Mouse (Mus musculus): ENCODE data around the gene Arfgap2. TPM values are rescaled to one million over a fixed set of nuclear protein-coding genes. Genes with fewer than 3 reads are reported as not detected.

Gene Arfgap2
- polyA plus RNA-seq, 2 experiments = 25.5 to 50.2 TPM

DNA sequence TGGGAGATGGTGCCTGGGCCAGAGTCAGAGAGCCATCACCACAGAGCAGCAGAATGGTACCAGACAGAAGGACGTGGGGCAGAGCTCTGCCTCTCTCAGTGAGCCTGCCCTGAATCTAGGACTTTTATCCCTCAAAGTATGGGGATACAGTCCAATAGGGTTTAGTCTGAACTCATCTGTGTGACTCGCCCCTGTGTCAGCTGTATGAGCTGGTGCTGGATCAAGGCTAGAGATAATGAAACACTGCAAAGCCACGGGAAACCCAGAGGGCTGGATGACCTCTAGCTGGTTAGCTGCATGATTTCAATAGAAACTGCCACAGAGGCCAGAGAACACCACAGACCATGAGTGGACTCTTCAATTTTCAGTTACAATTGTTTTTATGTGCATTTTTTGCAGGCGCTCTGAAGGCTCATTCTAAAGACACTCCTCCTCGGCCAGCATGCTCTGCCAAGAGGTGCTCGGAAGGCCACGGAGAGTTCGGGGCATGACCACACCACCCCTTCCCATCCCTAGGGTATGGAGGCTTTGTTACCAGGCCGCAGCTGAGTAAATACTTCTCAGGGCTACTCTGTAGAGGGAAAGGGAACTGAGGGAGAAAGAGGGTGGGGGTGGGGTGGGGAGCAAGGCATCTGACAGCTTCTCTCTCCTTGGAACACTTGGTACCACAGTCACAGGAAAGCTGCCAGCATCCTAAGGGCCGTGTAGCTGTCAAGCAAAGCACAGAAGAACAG is 48.0 kb downstream of the Arfgap2 start:
- H3K9me3 ChIP-seq (ENCODE audit: control insufficient read depth, low read length) = no peaks in the 10 kb centered on the region
- TF ChIP-seq CTCF (IDR thresholded peaks at IDR 0.05; ENCODE audit: low read depth) (no peak), EP300 (IDR thresholded peaks at IDR 0.05; ENCODE audit: low read depth) (no peak)
- no peaks in the 10 kb centered on the region for H3K27me3 ChIP-seq (ENCODE audit: control insufficient read depth, insufficient read depth, low read length)
- WGBS (ENCODE audit: insufficient replicate concordance) = 62% methylated on average over 10 of the region's 10 CpGs
- no peak overlapping the region for H3K4me2 ChIP-seq (ENCODE audit: low read depth)
- H3K4me1 ChIP-seq (replicated peaks; ENCODE audit: control insufficient read depth in 2 of 2, insufficient read depth in 2 of 2, low read length in 1 of 2) = no peaks in the 10 kb centered on the region; a peak in 1 of 4 replicates
- DNase-seq (ENCODE audit: low read depth in 3 of 3, low spot score in 3 of 3) (no peak), ATAC-seq (ENCODE audit: insufficient read depth) (no peak)
- no peak overlapping the region for H3K27ac ChIP-seq
- no peak overlapping the region for H3K4me3 ChIP-seq (ENCODE audit: insufficient read depth in 1 of 2, low read depth in 2 of 2, low read length in 2 of 2)
- no peak overlapping the region for H3K9ac ChIP-seq (replicated peaks)
- no peaks in the 10 kb centered on the region for H3K36me3 ChIP-seq (replicated peaks; ENCODE audit: control insufficient read depth, insufficient read depth, low read depth)

DNA sequence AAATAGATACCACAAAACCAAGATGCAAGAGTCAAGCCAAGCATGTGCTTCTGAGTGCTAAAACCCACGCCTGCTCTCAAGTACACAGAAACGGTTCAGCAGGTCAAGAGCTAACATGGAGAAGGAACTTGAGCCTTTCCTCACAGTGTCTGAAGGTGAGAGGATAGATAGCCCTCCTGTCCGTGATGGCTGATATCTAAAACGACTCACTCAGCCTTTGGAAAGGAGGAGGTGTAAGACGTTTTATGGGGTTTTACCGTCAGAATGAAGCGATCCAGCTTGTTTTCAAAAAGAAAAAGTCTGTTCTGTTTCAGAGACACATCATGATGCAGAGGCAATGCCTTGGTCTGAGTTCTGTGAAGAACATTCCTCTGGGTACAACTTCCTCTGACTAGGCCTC is 49.4 kb downstream of the Arfgap2 start:
- Histone ChIP-seq H3K4me1 (replicated peaks; ENCODE audit: control insufficient read depth in 2 of 2, insufficient read depth in 2 of 2, low read length in 1 of 2) (no peaks in the 10 kb centered on the region; a peak in 1 of 4 replicates), H3K9me3 (ENCODE audit: control insufficient read depth, low read length) (no peaks in the 10 kb centered on the region), H3K27ac (no peak overlapping the region), H3K4me2 (ENCODE audit: low read depth) (no peak overlapping the region), H3K9ac (replicated peaks) (no peak overlapping the region), H3K36me3 (replicated peaks; ENCODE audit: control insufficient read depth, insufficient read depth, low read depth) (no peaks in the 10 kb centered on the region), H3K27me3 (ENCODE audit: control insufficient read depth, insufficient read depth, low read length) (no peaks in the 10 kb centered on the region), H3K4me3 (ENCODE audit: insufficient read depth in 1 of 2, low read depth in 2 of 2, low read length in 2 of 2) (no peak overlapping the region)
- 63% methylated on average over 7 of the region's 7 CpGs for WGBS (ENCODE audit: insufficient replicate concordance)
- DNase-seq (ENCODE audit: low read depth in 3 of 3, low spot score in 3 of 3) (no peak), ATAC-seq (ENCODE audit: insufficient read depth) (no peak)
- no peak for TF ChIP-seq CTCF (IDR thresholded peaks at IDR 0.05; ENCODE audit: low read depth)
- no peak for TF ChIP-seq EP300 (IDR thresholded peaks at IDR 0.05; ENCODE audit: low read depth)

DNA sequence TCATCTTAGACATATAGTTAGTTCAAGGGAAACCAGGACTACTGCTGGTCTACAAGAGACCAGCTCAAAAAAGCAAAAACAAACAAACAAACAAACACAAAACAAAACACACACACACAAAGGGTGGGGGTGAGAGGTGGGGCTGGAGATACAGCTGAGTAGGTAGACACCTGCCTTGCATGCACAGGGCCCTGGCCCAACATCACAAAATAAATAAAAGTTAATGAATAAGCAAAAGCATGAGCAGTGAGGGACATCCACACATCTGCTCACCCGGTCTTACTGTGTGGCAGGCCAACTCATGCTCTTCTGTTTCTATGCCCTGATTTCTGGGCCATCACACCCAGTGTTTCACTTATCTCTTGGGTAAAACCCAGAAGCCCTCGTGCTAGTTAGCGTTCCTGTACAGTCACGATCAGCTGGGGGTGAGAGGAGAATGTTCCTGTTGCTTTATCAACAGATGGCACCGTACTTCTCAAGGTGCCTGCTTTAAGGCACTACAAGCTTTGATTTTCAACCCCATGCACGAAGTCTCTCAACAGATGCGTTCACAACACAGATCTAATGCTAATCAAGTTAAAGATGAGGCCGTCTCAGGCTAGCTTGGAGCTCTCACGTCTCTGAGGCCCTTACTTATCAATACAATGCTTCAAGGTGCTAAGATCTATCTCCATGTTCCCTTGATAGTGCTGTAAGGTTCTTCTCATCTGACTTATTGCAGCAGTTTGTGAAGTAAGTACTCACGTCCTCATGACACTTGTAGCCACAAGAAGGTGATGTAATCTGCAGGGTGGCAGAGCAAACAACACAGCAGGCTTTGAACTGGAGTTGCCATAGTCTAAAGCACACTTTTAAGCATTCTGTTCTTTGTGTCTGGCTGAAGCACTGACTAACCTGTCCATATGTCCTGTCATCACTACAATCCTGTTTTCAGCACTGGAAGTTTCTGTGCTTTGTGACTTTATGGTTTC is 56.1 kb downstream of the Arfgap2 start:
- Histone ChIP-seq H3K27ac (no peak overlapping the region), H3K4me3 (ENCODE audit: insufficient read depth in 1 of 2, low read depth in 2 of 2, low read length in 2 of 2) (no peak overlapping the region), H3K9ac (replicated peaks) (no peak overlapping the region), H3K9me3 (ENCODE audit: control insufficient read depth, low read length) (no peaks in the 10 kb centered on the region), H3K36me3 (replicated peaks; ENCODE audit: control insufficient read depth, insufficient read depth, low read depth) (no peaks in the 10 kb centered on the region), H3K4me2 (ENCODE audit: low read depth) (no peak overlapping the region), H3K27me3 (ENCODE audit: control insufficient read depth, insufficient read depth, low read length) (no peaks in the 10 kb centered on the region), H3K4me1 (replicated peaks; ENCODE audit: control insufficient read depth in 2 of 2, insufficient read depth in 2 of 2, low read length in 1 of 2) (peaks cover 0 to 4% of the 10 kb centered on the region in 2 experiments; a peak in 1 of 4 replicates)
- TF ChIP-seq CTCF (IDR thresholded peaks at IDR 0.05; ENCODE audit: low read depth) (no peak), EP300 (IDR thresholded peaks at IDR 0.05; ENCODE audit: low read depth) (no peak)
- 48% methylated on average over 10 of the region's 10 CpGs for WGBS (ENCODE audit: insufficient replicate concordance)
- DNase-seq (ENCODE audit: low read depth in 3 of 3, low spot score in 3 of 3) = no peak
- no peak for ATAC-seq (ENCODE audit: insufficient read depth)

DNA sequence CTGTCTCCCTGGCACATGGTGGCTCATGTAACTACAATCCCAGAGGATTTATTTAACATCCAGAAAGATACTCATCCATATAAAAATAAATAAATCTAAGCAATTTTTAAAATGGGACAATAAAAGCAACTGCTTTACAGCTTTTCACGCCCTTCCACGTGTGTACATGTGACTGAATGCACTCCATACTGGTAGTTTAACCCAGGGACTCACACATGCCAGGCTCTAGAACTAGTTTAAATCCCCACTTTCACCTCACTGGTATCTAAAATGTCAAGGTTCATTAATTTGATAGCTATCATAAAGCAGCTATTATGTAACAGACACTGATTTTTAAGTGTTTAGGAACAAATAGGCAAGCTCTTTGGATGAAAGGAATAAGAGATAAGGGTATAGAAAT is 57.1 kb downstream of the Arfgap2 start:
- Histone ChIP-seq H3K4me1 (replicated peaks; ENCODE audit: control insufficient read depth in 2 of 2, insufficient read depth in 2 of 2, low read length in 1 of 2) (peaks cover 0 to 4% of the 10 kb centered on the region in 2 experiments; a peak in 1 of 4 replicates), H3K9me3 (ENCODE audit: control insufficient read depth, low read length) (no peaks in the 10 kb centered on the region), H3K9ac (replicated peaks) (no peak overlapping the region), H3K27ac (no peak overlapping the region), H3K36me3 (replicated peaks; ENCODE audit: control insufficient read depth, insufficient read depth, low read depth) (no peaks in the 10 kb centered on the region), H3K27me3 (ENCODE audit: control insufficient read depth, insufficient read depth, low read length) (no peaks in the 10 kb centered on the region), H3K4me2 (ENCODE audit: low read depth) (no peak overlapping the region), H3K4me3 (ENCODE audit: insufficient read depth in 1 of 2, low read depth in 2 of 2, low read length in 2 of 2) (no peak overlapping the region)
- no peak for DNase-seq (ENCODE audit: low read depth in 3 of 3, low spot score in 3 of 3)
- 80% methylated on average over 2 of the region's 2 CpGs for WGBS (ENCODE audit: insufficient replicate concordance)
- TF ChIP-seq CTCF (IDR thresholded peaks at IDR 0.05; ENCODE audit: low read depth) = no peak
- no peak for TF ChIP-seq EP300 (IDR thresholded peaks at IDR 0.05; ENCODE audit: low read depth)
- no peak for ATAC-seq (ENCODE audit: insufficient read depth)

DNA sequence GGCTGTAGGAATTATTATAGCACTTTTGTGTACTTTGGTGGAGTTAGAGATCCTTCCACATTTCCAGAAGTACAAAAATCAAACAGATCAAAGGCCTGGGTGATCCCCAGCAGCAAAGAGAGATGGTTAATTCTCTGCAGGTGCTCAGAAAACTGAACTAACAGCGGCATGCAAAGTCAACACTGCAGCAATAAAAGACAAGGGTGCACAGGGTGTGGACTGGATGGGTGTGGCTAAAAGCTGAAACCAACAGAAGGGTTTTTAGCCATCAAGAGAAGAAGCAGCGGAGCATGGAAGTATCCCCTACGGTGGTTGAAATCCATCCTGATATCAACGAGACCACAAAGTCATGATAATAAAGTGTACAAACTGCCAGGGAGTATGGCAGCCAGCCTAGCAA is 57.7 kb downstream of the Arfgap2 start:
- WGBS (ENCODE audit: insufficient replicate concordance) = 24% methylated on average over 4 of the region's 4 CpGs
- no peak for ATAC-seq (ENCODE audit: insufficient read depth)

More for the DNA sequence above, 57.7 kb downstream of the Arfgap2 start:
- H3K36me3 ChIP-seq (replicated peaks; ENCODE audit: control insufficient read depth, insufficient read depth, low read depth) = no peaks in the 10 kb centered on the region
- no peak overlapping the region for H3K4me2 ChIP-seq (ENCODE audit: low read depth)
- TF ChIP-seq CTCF (IDR thresholded peaks at IDR 0.05; ENCODE audit: low read depth) (no peak), EP300 (IDR thresholded peaks at IDR 0.05; ENCODE audit: low read depth) (no peak)
- H3K4me3 ChIP-seq (ENCODE audit: insufficient read depth in 1 of 2, low read depth in 2 of 2, low read length in 2 of 2) = no peak overlapping the region
- no peak overlapping the region for H3K27ac ChIP-seq
- H3K9ac ChIP-seq (replicated peaks) = no peak overlapping the region
- no peak for DNase-seq (ENCODE audit: low read depth in 3 of 3, low spot score in 3 of 3)
- H3K4me1 ChIP-seq (replicated peaks; ENCODE audit: control insufficient read depth in 2 of 2, insufficient read depth in 2 of 2, low read length in 1 of 2) = peaks cover 0 to 4% of the 10 kb centered on the region in 2 experiments; a peak in 1 of 4 replicates
- H3K27me3 ChIP-seq (ENCODE audit: control insufficient read depth, insufficient read depth, low read length) = no peaks in the 10 kb centered on the region
- H3K9me3 ChIP-seq (ENCODE audit: control insufficient read depth, low read length) = no peaks in the 10 kb centered on the region
